Mouse (Mus musculus) common myeloid progenitor, adult 5-6 weeks (primary cell): Measurements from ENCODE around the gene Acoxl. TPM values are rescaled to one million over a fixed set of nuclear protein-coding genes. Genes with fewer than 3 reads are reported as not detected.

Experiments
- ATAC-seq: replicated peaks from 2 replicates; pipeline ENCODE4 v1.8.0; 2016; ENCODE audit warnings: low read depth, mild to moderate bottlenecking, moderate TSS enrichment, inconsistent platforms; ENCODE audit not compliant: poor library complexity, severe bottlenecking
- total RNA-seq: library from RNA; stranded (forward); fragments of 200-1000, 187-1606 nt; gene quantifications from 2 replicates; pipeline ENCODE4 v1.2.3, GENCODE M21; 2017

Gene Acoxl
- total RNA-seq, 1 experiment from 2014 or later, result not detected

DNA sequence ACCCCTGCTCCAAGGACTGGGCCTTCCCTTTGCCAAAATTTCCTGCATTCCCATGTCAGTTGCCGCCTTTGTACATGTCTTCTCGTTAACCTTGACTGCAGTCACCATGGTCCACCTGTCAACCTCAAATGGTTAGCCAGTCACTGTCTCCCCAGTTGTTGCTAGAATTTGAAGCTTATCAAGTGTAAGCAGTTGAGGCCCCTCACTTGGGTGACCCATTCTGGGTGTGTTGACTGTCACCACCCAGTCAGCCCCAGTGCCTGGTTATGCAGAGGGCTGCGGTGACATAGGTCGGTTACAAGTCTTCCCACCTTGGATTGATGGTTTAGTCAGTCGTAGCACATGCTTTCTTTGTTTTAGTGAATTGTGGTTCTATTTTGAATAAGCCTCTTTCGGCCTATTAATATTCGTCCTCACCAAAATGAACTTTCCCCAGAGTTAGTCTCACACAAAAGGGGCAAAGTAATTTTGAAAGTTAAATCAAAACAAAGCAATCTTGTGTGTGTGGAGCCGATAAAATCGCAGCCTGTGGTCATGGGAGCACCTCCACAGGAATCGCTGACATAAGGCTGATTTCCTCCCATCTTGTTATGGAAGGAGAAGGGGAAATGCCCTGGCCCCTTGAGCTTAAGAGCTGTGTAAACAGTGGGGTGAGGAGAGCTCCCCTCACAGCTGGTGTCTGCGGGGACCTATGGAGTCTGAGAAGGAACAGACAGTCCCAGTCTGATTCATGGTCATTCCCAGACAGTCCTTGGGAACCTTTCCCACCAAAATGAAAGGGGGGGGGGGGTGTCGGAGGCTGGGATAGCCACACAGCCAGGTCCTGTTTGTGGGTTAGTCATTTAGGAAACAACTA, 318.1 kb downstream of the Acoxl start:
- no peak for ATAC-seq

GRCm38 (mm10) chr2:128158734-128159410, 320.2 kb downstream of the Acoxl start:
- peak; percentile 37; the same call in 1 of the 2 replicates for ATAC-seq

DNA sequence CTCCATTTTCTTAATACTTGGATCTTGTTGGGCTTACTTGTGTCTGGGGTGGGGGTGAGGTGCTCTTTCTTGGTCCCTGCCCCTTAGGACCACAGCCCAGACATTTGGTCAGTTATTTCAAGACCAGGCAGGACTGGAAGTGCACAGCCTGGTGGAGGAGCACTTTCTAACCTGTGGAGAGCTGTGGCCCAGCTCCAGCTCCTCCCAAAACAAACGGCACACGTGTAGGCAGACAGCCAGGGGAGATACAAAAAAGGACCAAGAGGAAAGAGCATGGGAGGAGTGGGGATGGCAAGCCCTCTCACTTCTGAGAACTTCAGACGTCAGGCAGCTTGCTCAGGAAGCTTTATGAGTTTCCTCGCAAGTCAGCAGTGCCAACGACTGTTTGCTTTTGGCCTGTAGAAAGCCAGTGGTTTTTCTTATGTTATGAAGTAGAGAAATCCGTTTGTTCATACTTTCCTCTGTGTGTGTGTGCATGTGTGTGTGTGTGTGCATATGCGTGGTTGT, 321.0 kb downstream of the Acoxl start:
- no peak for ATAC-seq

DNA sequence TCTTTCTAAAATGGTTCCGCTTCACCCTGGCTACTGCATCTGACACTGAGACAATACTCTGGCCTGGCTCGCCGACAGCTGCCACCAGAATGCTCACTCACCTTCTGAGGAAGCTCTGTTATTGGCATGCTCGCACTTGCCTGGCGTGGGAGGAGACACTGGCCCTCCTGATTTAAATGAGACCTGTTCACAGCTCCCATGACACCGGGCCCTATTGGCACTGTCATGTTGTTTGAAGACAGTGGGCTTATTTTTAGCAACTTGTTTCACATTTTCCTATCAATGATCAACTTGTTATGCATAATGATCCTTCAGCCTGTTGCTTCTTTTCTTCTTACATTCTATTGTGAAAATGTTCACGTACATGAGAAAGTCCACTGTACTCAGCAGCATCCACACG, 324.5 kb downstream of the Acoxl start:
- no peak for ATAC-seq

- peak; percentile 81 for ATAC-seq
Measured at GRCm38 (mm10) chr2:128166623-128167423, 328.1 kb downstream of the Acoxl start.

DNA sequence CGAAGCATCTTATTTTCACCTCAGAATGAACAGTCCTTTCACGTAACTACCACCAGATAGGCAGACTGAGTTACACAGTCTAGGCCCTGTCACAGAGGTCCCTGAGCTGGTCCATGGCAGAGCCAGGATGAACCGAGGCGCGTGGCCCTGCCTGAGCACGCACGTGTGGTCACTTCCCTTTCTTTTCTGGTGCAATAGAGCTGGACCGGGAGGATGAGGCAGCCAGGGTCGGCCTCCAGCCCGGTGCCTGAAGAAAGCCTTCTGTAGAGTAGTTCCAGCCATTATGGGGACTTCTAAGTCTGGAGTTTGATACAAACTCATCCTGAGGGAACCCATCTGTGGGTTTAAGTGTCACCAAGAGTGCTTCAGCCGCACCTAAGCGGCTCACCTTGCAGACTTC, 329.3 kb downstream of the Acoxl start:
- ATAC-seq, result no peak

- ATAC-seq, result no peak
Measured at GRCm38 (mm10) chr2:128169486-128169885, 330.8 kb downstream of the Acoxl start.

GRCm38 (mm10) chr2:128169972-128170371, 331.3 kb downstream of the Acoxl start:
- ATAC-seq, result no peak

DNA sequence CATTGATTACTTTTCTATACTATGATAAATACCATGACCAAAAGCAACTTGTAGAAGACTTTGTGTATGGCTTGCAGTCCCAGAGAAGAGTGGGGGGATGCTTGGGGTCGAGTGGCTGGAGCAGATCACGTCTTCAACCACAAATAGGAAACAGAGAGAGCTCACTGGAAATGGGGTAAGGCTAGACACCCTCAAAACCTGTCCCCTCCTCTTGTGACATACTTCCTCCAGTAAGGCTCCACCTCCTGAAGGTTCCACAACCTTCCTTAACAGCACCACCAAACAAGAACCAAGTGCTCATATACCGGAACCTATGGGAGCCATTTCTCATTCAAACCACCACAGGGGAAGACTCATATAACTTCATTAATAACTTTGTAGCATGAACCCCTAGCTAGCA, 331.9 kb downstream of the Acoxl start:
- ATAC-seq, result no peak

GRCm38 (mm10) chr2:128172266-128172665, 333.6 kb downstream of the Acoxl start:
- no peak for ATAC-seq

Other genes starting within 250 kb of the Acoxl start
- gene Mal, start 182.2 kb upstream of the Acoxl start, total RNA-seq, result not detected in 2 replicates
- gene Mall, start 108.9 kb upstream of the Acoxl start, total RNA-seq, result not detected in 2 replicates
- 21.3 and 33.4 TPM in 2 replicates for gene Nphp1, start 50.0 kb upstream of the Acoxl start, total RNA-seq
- gene Mtln, start 46.4 kb upstream of the Acoxl start, total RNA-seq, result 36.1 and 42.8 TPM in 2 replicates
- gene Bub1, start 7.0 kb upstream of the Acoxl start, total RNA-seq, result 52.7 and 60.3 TPM in 2 replicates